Mouse (Mus musculus) heart, embryonic 15.5 days (tissue): ENCODE measurements at regions not wholly inside any gene's neighbourhood (a gene's known extent, or its start where the extent isn't known, plus 50 kb on each side); places are given as distances from the start of the nearest gene placed in this dataset.
"Not testable (repeated sequence)": the region's sequence is repeated elsewhere in the genome, so short reads cannot be mapped to it uniquely, and the experiment has no call there.

Experiments used
- ATAC-seq: fragments of 200-750 bp; cut with Nextera tagmentation; replicated peaks from 2 replicates; pipeline ENCODE4 v1.8.0; 2017; ENCODE audit warnings: low read depth, moderate TSS enrichment; ENCODE audit not compliant: insufficient number of reproducible peaks, insufficient read depth, low FRiP score
- H3K27ac ChIP-seq: fragments of 300-500 bp; sonication (generic); 2 replicates; pipeline ENCODE4 v1.5.1; 2015; ENCODE audit warnings: mild to moderate bottlenecking, inconsistent platforms
- H3K27me3 ChIP-seq: fragments of 300-500 bp; sonication (generic); 2 replicates; pipeline ENCODE4 v1.6.1; 2015; ENCODE audit warnings: inconsistent platforms
- H3K36me3 ChIP-seq: fragments of 300-500 bp; sonication (generic); 2 replicates; pipeline ENCODE4 v1.6.1; 2015; ENCODE audit warnings: mild to moderate bottlenecking, inconsistent platforms
- H3K4me1 ChIP-seq: fragments of 300-500 bp; sonication (generic); replicated peaks from 2 replicates; pipeline ENCODE4 v1.6.1; 2015; ENCODE audit warnings: inconsistent platforms
- H3K4me2 ChIP-seq: fragments of 300-500 bp; sonication (generic); 2 replicates; pipeline ENCODE4 v1.6.1; 2015; ENCODE audit warnings: inconsistent platforms, mild to moderate bottlenecking, moderate library complexity
- H3K4me3 ChIP-seq: fragments of 300-500 bp; sonication (generic); 2 replicates; pipeline ENCODE4 v1.5.1; 2015; ENCODE audit warnings: mild to moderate bottlenecking, inconsistent platforms
- H3K9ac ChIP-seq: fragments of 300-500 bp; sonication (generic); 2 replicates; pipeline ENCODE4 v1.6.1; 2015; ENCODE audit warnings: mild to moderate bottlenecking, inconsistent platforms
- H3K9me3 ChIP-seq: fragments of 300-500 bp; sonication (generic); replicated peaks from 2 replicates; pipeline ENCODE4 v1.6.1; 2016; ENCODE audit warnings: inconsistent platforms
- WGBS: fragments of 180-500 bp; shearing (Covaris S2); methylation state at CpG from one replicate; pipeline ENCODE4 v1.1.7; 2015; ENCODE audit warnings: mixed read lengths; 5-methylcytosine and 5-hydroxymethylcytosine counted together

DNA sequence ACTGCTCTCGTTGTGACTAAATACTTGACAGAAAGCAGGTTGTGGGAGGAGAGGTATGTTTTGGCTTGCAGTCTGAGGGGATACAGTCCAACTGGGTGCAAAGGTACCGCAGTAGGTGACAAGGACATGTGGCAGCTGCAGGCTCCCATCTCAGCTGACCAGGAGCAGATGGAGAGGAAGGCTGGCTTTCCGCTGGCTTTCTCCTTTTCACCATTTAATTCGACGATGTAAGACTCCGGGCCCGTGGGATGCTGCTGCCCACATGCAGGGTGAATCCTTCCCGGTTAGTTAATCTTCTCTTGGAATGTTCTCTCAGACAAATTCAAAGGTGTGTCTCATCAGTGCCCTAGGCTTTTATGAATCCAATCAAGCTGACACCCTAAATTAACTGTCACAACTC, 676.1 kb upstream of the Gm19410 start:
- Histone ChIP-seq H3K4me2 (no peak overlapping the region), H3K9me3 (no peaks in the 10 kb centered on the region), H3K36me3 (no peaks in the 10 kb centered on the region), H3K9ac (no peak overlapping the region), H3K27me3 (no peaks in the 10 kb centered on the region), H3K4me1 (no peaks in the 10 kb centered on the region), H3K4me3 (no peak overlapping the region), H3K27ac (no peak overlapping the region)
- no peak for ATAC-seq
- 88% methylated on average over 8 of the region's 8 CpGs for WGBS

GRCm38 (mm10) chr8:35101701-35102100, 663.9 kb upstream of the Gm19410 start:
- ATAC-seq, result no peak
- no peak overlapping the region for H3K27ac ChIP-seq
- no peaks in the 10 kb centered on the region for H3K36me3 ChIP-seq
- no peaks in the 10 kb centered on the region for H3K9me3 ChIP-seq
- H3K4me2 ChIP-seq, result no peak overlapping the region
- no peak overlapping the region for H3K9ac ChIP-seq
- 73% methylated on average over 5 of the region's 5 CpGs for WGBS
- H3K27me3 ChIP-seq, result no peaks in the 10 kb centered on the region
- no peak overlapping the region for H3K4me3 ChIP-seq
- H3K4me1 ChIP-seq, result peaks cover 13% of the 10 kb centered on the region

- H3K27me3 ChIP-seq, H3K4me3 ChIP-seq, H3K36me3 ChIP-seq, H3K4me2 ChIP-seq, H3K9ac ChIP-seq, H3K9me3 ChIP-seq, H3K27ac ChIP-seq: not testable (repeated sequence)
- 33% methylated on average over 3 of the region's 3 CpGs for WGBS
- H3K4me1 ChIP-seq, result peaks cover 13% of the 10 kb centered on the region
- ATAC-seq, result 0 out of 2 replicates have a peak, but pooled peaks have one; percentile 53
Observed at GRCm38 (mm10) chr8:35102102-35102501, 663.5 kb upstream of the Gm19410 start.

DNA sequence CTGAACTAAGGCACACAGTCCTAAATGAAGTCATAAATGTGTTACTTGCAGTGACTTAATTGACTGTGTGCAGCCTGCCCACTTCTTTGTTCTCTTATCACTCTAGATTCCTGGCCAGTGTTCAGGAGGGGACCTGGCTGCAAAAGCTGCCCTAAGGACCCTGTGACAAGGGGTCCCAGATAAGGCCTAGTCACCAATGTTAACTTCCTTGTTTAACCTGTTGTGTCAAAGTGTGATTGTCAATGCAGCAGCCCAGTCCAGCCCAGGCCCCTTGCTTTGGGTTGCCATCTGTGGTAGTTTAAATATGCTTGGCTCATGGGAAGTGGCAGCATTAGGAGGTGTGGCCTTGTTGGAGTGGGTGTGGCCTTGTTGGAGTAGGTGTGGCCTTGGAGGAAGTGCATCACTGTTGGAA, 661.1 kb upstream of the Gm19410 start:
- not testable (repeated sequence) for H3K36me3 ChIP-seq, H3K4me3 ChIP-seq, H3K9ac ChIP-seq, H3K27me3 ChIP-seq, H3K9me3 ChIP-seq, H3K4me2 ChIP-seq
- peaks cover 18% of the 10 kb centered on the region for H3K4me1 ChIP-seq
- peak overlapping the region; percentile 25; the same call in 1 of the 2 replicates for H3K27ac ChIP-seq
- ATAC-seq, result peak; percentile 69

DNA sequence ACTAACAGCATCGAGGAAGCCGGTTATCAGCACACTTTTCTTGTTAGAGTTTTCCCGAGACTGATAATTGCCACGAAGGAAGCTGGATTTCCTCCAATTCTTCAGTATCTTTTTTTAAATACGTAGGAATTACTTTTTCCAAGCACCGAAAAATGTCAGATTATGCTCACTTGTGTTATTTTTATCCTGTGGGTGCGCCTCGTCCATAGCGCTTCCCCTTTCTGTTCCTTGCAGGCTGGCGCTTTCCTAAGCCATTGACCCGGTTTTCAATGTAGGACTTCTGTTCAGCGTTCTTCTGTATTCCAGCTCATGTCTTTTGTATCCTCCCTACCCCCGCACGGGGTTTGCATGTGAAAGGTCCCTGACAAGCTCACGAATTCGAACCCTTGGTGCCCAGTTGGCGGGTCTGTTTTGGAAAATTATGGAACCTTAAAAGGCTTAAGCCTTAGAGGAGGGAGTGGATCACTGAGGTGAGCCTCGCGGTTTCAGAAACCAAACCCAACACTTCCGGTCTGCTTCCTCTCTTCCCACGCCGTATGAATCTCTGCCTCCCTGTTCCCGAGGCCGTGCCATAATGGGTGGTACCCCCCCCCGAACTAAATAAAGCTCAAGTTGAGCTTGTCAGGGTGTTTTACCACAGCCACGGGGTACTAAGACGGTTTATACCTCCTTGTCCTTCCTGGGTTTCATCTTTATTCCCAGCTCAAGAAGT, 655.9 kb upstream of the Gm19410 start:
- peak overlapping the region; percentile 44 for H3K27ac ChIP-seq
- H3K4me1 ChIP-seq, result peaks cover 28% of the 10 kb centered on the region
- 68% methylated on average over 27 of the region's 27 CpGs for WGBS
- no peaks in the 10 kb centered on the region for H3K9me3 ChIP-seq
- H3K4me2 ChIP-seq, result peak overlapping the region; percentile 31
- ATAC-seq, result no peak
- no peak overlapping the region for H3K9ac ChIP-seq
- H3K36me3 ChIP-seq, result no peaks in the 10 kb centered on the region
- no peaks in the 10 kb centered on the region for H3K27me3 ChIP-seq
- H3K4me3 ChIP-seq, result no peak overlapping the region

DNA sequence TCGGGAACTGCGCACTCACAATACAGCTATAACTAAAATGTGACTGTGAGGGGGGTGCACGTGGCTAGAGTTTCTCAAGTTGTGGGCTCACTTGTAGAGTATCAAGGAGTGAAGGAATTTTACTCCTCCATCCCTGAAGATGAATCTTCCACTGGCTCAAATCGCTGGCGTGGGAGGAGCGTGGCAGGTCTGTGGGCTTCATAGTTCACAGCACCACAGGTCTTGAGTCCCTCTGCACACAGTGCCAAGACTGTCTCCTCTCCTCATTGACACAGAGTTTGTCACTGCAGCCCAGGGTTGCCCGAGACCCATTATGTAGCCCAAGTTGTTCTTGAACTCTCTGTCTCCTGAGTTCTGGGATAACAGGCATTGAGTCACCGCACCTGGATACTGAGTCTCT, 655.3 kb upstream of the Gm19410 start:
- no peak for ATAC-seq
- Histone ChIP-seq H3K27ac (peak overlapping the region; percentile 44; the same call in 1 of the 2 replicates), H3K4me2 (no peak overlapping the region), H3K36me3 (no peaks in the 10 kb centered on the region), H3K9me3 (no peaks in the 10 kb centered on the region), H3K9ac (no peak overlapping the region), H3K27me3 (no peaks in the 10 kb centered on the region), H3K4me1 (peaks cover 24% of the 10 kb centered on the region), H3K4me3 (no peak overlapping the region)
- 93% methylated on average over 8 of the region's 8 CpGs for WGBS

GRCm38 (mm10) chr8:35111130-35111529, 654.5 kb upstream of the Gm19410 start:
- Histone ChIP-seq H3K4me2 (no peak overlapping the region), H3K27me3 (no peaks in the 10 kb centered on the region), H3K9ac (no peak overlapping the region), H3K4me3 (no peak overlapping the region), H3K4me1 (peaks cover 24% of the 10 kb centered on the region), H3K27ac (peak overlapping the region; percentile 38), H3K36me3 (no peaks in the 10 kb centered on the region), H3K9me3 (no peaks in the 10 kb centered on the region)
- ATAC-seq, result peak; percentile 37; the same call in 1 of the 2 replicates
- WGBS, result 28% methylated on average over 7 of the region's 7 CpGs

- 75% methylated on average over 7 of the region's 7 CpGs for WGBS
- no peaks in the 10 kb centered on the region for H3K36me3 ChIP-seq
- no peak overlapping the region for H3K9ac ChIP-seq
- peaks cover 24% of the 10 kb centered on the region for H3K4me1 ChIP-seq
- H3K4me3 ChIP-seq, result no peak overlapping the region
- H3K4me2 ChIP-seq, result no peak overlapping the region
- H3K27me3 ChIP-seq, result no peaks in the 10 kb centered on the region
- no peak for ATAC-seq
- no peak overlapping the region for H3K27ac ChIP-seq
- H3K9me3 ChIP-seq, result no peaks in the 10 kb centered on the region
Observed at GRCm38 (mm10) chr8:35112591-35113265, 652.9 kb upstream of the Gm19410 start.

DNA sequence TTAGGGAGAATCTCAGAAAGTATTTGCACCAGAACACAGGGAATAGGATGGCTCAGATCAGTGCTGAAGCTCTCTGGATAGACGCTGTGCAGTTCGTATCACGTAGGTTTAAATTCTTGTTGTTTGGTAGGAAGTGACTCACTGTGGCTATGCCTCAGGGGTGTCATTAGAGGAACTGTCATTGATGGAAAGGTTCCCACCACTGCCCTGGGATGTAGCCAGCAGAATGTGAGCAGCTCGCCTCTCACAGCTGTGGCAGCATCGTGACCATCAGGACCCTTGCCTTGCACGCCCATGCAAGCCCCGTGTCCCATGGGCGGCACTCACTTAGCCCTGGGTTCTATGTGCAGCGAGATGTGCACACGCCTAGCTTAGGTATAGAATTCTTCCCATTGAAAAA, 651.6 kb upstream of the Gm19410 start:
- ATAC-seq, result peak; percentile 40; the same call in 1 of the 2 replicates

DNA sequence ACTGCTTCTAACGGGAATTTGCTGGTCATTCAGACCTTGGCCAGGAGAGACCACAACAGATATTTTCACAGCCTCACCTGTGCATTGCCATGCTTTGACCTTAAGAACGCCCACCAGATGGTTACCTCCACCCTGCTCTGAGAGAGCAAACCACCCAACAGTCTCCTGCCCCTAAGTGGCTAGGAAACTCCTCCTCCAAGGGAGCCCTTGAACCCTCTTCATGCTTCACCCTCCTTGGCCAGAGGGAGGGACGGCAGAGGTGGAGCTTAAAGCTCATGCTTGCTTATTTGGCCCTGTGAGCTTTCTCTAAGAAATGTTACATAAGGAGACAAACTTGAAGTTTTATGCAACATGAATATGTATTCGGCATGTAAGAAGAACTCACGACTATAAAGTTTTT, 645.0 kb upstream of the Gm19410 start:
- ATAC-seq, result no peak
- H3K36me3 ChIP-seq, result no peaks in the 10 kb centered on the region
- no peaks in the 10 kb centered on the region for H3K27me3 ChIP-seq
- no peak overlapping the region for H3K4me3 ChIP-seq
- no peak overlapping the region for H3K27ac ChIP-seq
- H3K9me3 ChIP-seq, result no peaks in the 10 kb centered on the region
- WGBS, result 74% methylated on average over 5 of the region's 5 CpGs
- H3K4me1 ChIP-seq, result peaks cover 8% of the 10 kb centered on the region
- H3K4me2 ChIP-seq, result no peak overlapping the region
- no peak overlapping the region for H3K9ac ChIP-seq

More for the DNA sequence above, 651.6 kb upstream of the Gm19410 start:
- no peaks in the 10 kb centered on the region for H3K9me3 ChIP-seq
- H3K36me3 ChIP-seq, result no peaks in the 10 kb centered on the region
- no peak overlapping the region for H3K9ac ChIP-seq
- H3K27ac ChIP-seq, result no peak overlapping the region
- WGBS, result 57% methylated on average over 10 of the region's 10 CpGs
- H3K4me1 ChIP-seq, result peaks cover 23% of the 10 kb centered on the region
- H3K4me3 ChIP-seq, result no peak overlapping the region
- H3K4me2 ChIP-seq, result no peak overlapping the region
- no peaks in the 10 kb centered on the region for H3K27me3 ChIP-seq

DNA sequence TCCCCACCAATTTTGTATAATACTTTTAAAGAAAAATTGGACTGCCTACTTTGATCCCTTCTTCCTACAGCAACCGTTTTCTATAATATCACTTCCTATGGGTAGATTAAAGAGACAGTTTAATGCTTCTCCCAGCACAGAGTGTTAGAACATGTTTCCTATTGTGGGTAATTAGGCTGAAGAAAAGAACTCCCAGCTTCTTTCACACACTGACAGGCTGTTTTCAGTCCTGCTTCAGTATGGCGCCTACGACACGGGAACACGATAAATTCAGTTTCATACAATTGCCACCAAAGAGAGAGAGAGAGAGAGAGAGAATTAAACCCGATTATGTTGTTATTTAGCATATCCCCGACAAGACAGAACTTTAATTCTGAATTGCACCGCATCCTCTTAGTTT, 644.5 kb upstream of the Gm19410 start:
- Histone ChIP-seq H3K9ac (no peak overlapping the region), H3K4me2 (no peak overlapping the region), H3K27ac (no peak overlapping the region), H3K4me1 (peaks cover 9% of the 10 kb centered on the region), H3K4me3 (no peak overlapping the region), H3K36me3 (no peaks in the 10 kb centered on the region), H3K9me3 (no peaks in the 10 kb centered on the region), H3K27me3 (no peaks in the 10 kb centered on the region)
- no peak for ATAC-seq
- WGBS, result 89% methylated on average over 8 of the region's 8 CpGs

DNA sequence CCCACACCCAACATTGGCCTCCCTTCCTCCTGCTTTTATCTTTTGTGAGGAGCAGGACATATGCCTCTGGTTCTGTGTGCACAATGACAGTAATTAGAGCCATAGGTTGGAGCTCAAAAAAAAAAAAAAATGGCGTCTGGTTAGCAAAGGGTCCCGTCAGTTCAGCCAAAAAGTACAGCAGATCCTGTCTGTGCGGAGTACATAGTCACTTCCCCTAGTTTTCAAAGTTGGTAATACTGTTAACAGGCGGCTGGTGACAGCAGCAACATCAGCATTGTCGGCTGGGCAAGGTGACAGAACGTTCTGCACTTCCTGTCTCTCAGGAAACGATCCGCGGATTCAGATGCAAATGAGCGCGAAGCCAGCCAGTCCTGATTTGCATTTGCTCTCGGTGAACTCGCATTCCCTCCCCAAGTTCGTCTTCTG, 642.4 kb upstream of the Gm19410 start:
- H3K36me3 ChIP-seq, result no peaks in the 10 kb centered on the region
- H3K27ac ChIP-seq, result peak overlapping the region; percentile 18; the same call in 1 of the 2 replicates
- 6% methylated on average over 14 of the region's 14 CpGs for WGBS
- peak overlapping the region; percentile 3 for H3K4me3 ChIP-seq
- H3K9me3 ChIP-seq, result no peaks in the 10 kb centered on the region
- H3K27me3 ChIP-seq, result no peaks in the 10 kb centered on the region
- no peak overlapping the region for H3K9ac ChIP-seq
- peaks cover 14% of the 10 kb centered on the region for H3K4me1 ChIP-seq
- H3K4me2 ChIP-seq, result peak overlapping the region; percentile 46
- no peak for ATAC-seq
